Mouse (Mus musculus) neutrophil, adult 83 days (primary cell): ENCODE data around the gene 4931409K22Rik. TPM values are rescaled to one million over a fixed set of nuclear protein-coding genes. Genes with fewer than 3 reads are reported as not detected.

ENCODE experiments used
- total RNA-seq, 2 experiments: library from RNA; stranded (reverse); gene quantifications; one replicate each; pipeline ENCODE4 v1.2.4; 2023

4931409K22Rik gene
- total RNA-seq = not detected

DNA sequence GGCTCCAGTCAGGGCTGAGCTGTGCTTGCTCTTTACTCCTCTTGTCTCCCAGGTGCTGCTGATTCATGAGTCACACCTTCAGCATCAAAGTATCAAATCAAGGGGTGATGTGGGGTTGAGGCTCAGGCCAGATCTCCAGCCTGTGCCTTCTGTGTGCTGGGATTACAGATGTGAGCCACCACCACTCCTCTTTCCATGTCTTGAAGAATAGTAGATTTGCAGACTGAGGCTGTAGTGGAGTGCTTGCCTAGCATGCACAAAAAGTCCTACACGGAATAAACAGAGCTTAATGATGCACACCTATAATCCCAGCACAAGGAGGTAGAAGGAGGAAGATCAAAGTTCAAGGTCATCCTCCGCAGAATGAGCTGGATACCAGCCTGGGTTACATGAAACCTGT lies at the start of gene 4931409K22Rik:
TSS of gene 4931409K22Rik (minus strand) at position 101 of the 400 bp plus-strand sequence.

DNA sequence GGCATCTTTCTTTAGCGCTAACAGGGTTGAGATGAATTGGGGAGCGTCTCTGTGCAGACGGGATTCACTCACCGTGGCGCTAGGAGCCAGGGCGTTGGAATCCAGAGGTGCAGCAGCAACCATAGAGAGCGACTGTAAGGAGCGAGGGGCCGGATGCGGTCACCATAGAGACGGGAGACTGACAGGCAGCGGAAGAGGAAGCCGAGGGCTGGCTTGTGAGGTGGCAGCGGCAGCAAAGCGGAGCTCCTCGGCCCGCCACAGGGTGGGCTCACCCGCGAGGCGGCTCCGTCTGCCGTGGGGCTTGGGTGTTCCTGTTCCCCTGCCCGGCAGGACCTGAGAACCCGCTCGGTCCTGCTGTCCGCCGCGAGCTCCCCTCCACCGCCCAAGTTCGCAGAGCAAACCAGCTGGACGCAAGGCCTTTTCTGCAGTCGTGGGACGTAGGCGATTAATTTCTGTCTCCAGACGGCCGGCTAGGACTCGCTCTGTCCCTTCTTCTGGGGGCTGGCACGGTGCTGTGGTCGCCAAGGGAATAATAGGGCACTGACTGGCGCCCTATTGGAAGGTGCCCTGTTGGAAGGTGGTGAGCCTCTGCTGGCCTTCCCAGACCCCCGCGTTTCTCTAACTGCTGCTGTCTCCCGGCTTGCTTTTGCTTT lies 30.1 kb upstream of the 4931409K22Rik start, which contains the start of gene Chpf2:
TSS of gene Chpf2 (plus strand) at position 195 of the 653 bp plus-strand sequence.

DNA sequence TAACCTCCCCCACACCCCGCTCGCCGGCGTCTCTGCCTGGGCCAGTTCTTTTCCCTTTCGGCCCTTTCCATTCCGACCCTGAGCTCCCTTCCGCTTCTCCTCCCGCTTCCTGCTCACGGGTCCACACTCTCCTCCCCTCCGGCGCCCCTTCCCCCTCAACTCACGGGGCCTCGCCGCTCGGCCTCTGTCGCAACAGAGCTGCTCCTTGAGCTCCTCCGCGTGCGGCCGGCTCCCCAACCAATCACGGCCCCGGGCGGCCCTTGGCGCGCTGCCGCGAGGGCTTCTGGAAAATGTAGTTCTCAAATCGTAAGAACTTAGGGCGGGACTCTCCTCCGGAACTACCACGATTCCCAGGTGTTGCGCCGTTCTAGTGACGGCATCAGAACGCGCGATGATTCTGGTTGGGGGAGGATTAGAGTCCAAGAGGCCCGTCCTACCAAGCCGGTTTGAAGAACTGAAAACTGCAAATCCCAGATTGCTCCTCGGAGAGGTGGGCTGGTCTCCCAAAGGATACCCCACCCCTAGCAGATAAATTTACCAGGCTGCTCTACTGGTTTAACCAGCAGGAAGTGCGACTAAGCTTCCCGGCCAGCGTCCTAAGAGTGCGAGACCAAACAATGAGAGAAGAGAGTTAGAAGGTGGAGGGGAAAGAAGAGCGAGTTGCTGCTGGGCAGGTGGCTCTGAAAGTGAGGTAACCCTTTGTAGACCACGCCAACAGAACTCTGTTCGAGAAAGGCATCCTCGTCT lies 20.7 kb upstream of the 4931409K22Rik start, which contains the start of gene Abcf2:
TSS of gene Abcf2 (minus strand) at position 285 of the 747 bp plus-strand sequence.

DNA sequence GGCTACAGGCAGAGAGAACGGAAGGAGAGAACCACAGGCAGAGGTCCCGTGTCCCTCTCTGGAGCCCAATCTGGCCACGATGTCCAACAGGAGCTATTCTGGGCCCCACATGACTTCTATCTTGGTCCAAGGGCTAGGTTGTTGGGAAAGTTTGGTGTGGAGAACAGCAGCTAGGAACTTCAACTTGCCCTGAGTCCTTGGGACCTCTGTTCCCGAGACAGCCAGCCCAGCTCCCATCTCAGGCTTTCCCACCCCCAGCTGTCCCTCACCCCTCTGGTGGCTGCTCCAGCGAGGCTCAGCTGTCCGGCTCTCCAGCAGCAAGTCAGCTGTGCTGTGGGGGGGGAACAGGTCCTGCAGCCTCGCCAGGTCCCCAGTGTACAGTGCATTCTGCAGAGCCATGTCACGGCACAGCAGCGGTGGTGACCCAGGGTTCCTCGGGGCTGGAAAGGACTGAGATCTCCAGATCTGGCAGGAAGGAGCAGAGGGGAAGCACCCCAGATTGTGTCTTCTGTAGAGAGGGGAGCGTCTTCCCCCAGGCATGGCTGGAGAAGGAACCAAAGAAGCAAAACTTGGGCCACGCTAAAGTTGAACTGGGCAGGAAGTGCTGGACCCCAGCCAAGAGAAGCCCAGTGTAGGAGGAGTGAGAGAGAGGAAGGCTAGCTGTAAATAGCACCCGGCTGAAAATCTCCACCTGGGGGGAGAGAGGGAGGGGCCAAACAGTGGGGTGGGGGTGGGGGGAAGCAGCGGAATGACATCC lies 16.0 kb downstream of the 4931409K22Rik start, which contains the start of gene Asb10:
TSS of gene Asb10 (minus strand) at position 592 of the 757 bp plus-strand sequence.

DNA sequence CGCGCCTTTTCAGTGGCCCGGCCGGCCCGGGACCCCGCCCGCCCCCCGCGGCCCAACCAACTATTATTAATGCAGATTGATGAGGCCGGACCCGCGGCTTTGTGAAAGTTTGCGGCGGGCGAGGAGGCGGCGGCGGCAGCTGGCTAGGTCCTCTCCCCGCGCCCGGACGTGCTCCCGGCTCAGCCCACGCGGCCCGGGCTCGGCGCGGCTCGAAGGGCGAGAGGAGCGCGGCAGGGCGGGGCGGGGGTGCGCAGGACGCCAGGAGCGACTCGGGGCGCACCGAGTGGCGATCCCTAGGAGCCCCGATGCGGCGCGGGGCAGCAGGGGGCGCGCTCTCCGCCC lies 29.7 kb downstream of the 4931409K22Rik start, which contains the start of gene Gbx1:
TSS of gene Gbx1 (minus strand) at position 314 of the 342 bp plus-strand sequence.

Other genes with a start within 250 kb of the 4931409K22Rik start
- gene Kcnh2, start 205.2 kb downstream of the 4931409K22Rik start, total RNA-seq = under 1 TPM in 1 of 2 experiments, not detected in 1; 0.20 TPM
- gene Nos3, start 192.0 kb downstream of the 4931409K22Rik start, total RNA-seq = under 1 TPM; 0.44 to 0.53 TPM
- gene Atg9b, start 164.7 kb downstream of the 4931409K22Rik start, total RNA-seq = under 1 TPM; 0.49 to 0.75 TPM
- 10 to 100 TPM; 10.5 to 16.4 TPM for gene Abcb8, start 163.1 kb downstream of the 4931409K22Rik start, total RNA-seq
- not detected for gene Asic3, start 143.4 kb downstream of the 4931409K22Rik start, total RNA-seq
- 10 to 100 TPM; 23.0 to 26.2 TPM for gene Cdk5, start 133.3 kb downstream of the 4931409K22Rik start, total RNA-seq
- 10 to 100 TPM; 55.9 to 64.2 TPM for gene Slc4a2, start 133.0 kb downstream of the 4931409K22Rik start, total RNA-seq
- 10 to 100 TPM; 28.0 to 38.0 TPM for gene Fastk, start 111.5 kb downstream of the 4931409K22Rik start, total RNA-seq
- gene Tmub1, start 109.0 kb downstream of the 4931409K22Rik start, total RNA-seq = 10 to 100 TPM; 11.4 to 14.7 TPM
- 10 to 100 TPM; 29.6 to 31.4 TPM for gene Agap3, start 104.6 kb downstream of the 4931409K22Rik start, total RNA-seq
- gene Gbx1, start 29.6 kb downstream of the 4931409K22Rik start, total RNA-seq = not detected
- gene Asb10, start 15.8 kb downstream of the 4931409K22Rik start, total RNA-seq = not detected
- 10 to 100 TPM; 27.8 to 28.5 TPM for gene Abcf2, start 20.7 kb upstream of the 4931409K22Rik start, total RNA-seq
- gene Chpf2, start 29.9 kb upstream of the 4931409K22Rik start, total RNA-seq = 10 to 100 TPM; 21.5 to 27.1 TPM
- not detected for gene Smarcd3, start 67.6 kb upstream of the 4931409K22Rik start, total RNA-seq
- 10 to 100 TPM; 39.5 to 40.7 TPM for gene Nub1, start 128.7 kb upstream of the 4931409K22Rik start, total RNA-seq
- not detected for gene Wdr86, start 173.9 kb upstream of the 4931409K22Rik start, total RNA-seq
- not detected for gene Crygn, start 201.2 kb upstream of the 4931409K22Rik start, total RNA-seq